16 mouse cellular contexts compared by ENCODE assay signal in genomic region chr2:156664993-156665518, GRCm38 (mm10). TPM values are rescaled to one million over a fixed set of nuclear protein-coding genes. Genes with fewer than 3 reads are reported as not detected.
DNase-seq lines count a peak whose midpoint lies in the region; ATAC-seq and TF ChIP-seq lines count a peak whose summit lies in the region.
"Had no signal": no experiment of that assay in that cellular context is flagged by ENCODE, and none has a peak within 500 bp of the region (broad histone marks: within the 10 kb centered on the region; RNA-seq: fewer than 3 reads in every experiment).

No protein-coding gene starts in this region.

- WGBS in lung, embryonic 15.5 days, result 49% methylated on average over 8 of the region's 8 CpGs
- WGBS in forebrain, embryonic 15.5 days, result 57% methylated on average over 8 of the region's 8 CpGs
- 41% methylated on average over 8 of the region's 8 CpGs for WGBS in olfactory bulb, adult 2 months

- no peak overlapping the region for H3K9ac ChIP-seq in lung, embryonic 15.5 days
- no peak overlapping the region for H3K9ac ChIP-seq in forebrain, embryonic 15.5 days (replicated peaks)
- H3K9ac ChIP-seq: heart, embryonic 15.5 days; hindbrain, embryonic 15.5 days; midbrain, embryonic 13.5 days had no signal

- no peak overlapping the region for H3K27ac ChIP-seq in lung, embryonic 15.5 days
- H3K27ac ChIP-seq in forebrain, embryonic 15.5 days (replicated peaks), result peak overlapping the region; percentile 83
- H3K27ac ChIP-seq in olfactory bulb, adult 2 months (ENCODE audit: insufficient read depth, low read depth, low read length), result peak overlapping the region; percentile 48
- H3K27ac ChIP-seq: heart, embryonic 15.5 days; hindbrain, embryonic 15.5 days; midbrain, embryonic 13.5 days had no signal

- H3K4me3 ChIP-seq in lung, embryonic 15.5 days, result no peak overlapping the region
- no peak overlapping the region for H3K4me3 ChIP-seq in forebrain, embryonic 15.5 days
- H3K4me3 ChIP-seq in olfactory bulb, adult 2 months (ENCODE audit: insufficient read depth, low read depth, low read length), result no peak overlapping the region
- H3K4me3 ChIP-seq: heart, embryonic 15.5 days; hindbrain, embryonic 15.5 days; midbrain, embryonic 13.5 days had no signal

- no peaks in the 10 kb centered on the region for H3K9me3 ChIP-seq in lung, embryonic 15.5 days
- no peaks in the 10 kb centered on the region for H3K9me3 ChIP-seq in forebrain, embryonic 15.5 days
- H3K9me3 ChIP-seq: heart, embryonic 15.5 days; hindbrain, embryonic 15.5 days; midbrain, embryonic 13.5 days had no signal

- no peak overlapping the region for H3K4me2 ChIP-seq in lung, embryonic 15.5 days
- H3K4me2 ChIP-seq in forebrain, embryonic 15.5 days (replicated peaks), result no peak overlapping the region
- H3K4me2 ChIP-seq: heart, embryonic 15.5 days; hindbrain, embryonic 15.5 days; midbrain, embryonic 13.5 days had no signal

- peak; percentile 41 for ATAC-seq in frontal cortex, adult (ENCODE audit: low TSS enrichment)
- 0 out of 2 replicates have a peak, but pooled peaks have one; percentile 8 for ATAC-seq in lung, embryonic 15.5 days (ENCODE audit: borderline replicate concordance, extremely low read depth, low FRiP score, low TSS enrichment)
- peak; percentile 11; the same call in 1 of the 2 replicates for ATAC-seq in forebrain, embryonic 15.5 days (replicated peaks)
- ATAC-seq in erythroblast, adult 5-6 weeks (replicated peaks; ENCODE audit: low FRiP score, poor library complexity, severe bottlenecking), result no peak

- no peaks in the 10 kb centered on the region for H3K36me3 ChIP-seq in lung, embryonic 15.5 days
- H3K36me3 ChIP-seq in forebrain, embryonic 15.5 days, result no peaks in the 10 kb centered on the region
- H3K36me3 ChIP-seq: heart, embryonic 15.5 days; hindbrain, embryonic 15.5 days; midbrain, embryonic 13.5 days had no signal

- no peaks in the 10 kb centered on the region for H3K4me1 ChIP-seq in lung, embryonic 15.5 days
- peaks cover 49% of the 10 kb centered on the region for H3K4me1 ChIP-seq in forebrain, embryonic 15.5 days
- H3K4me1 ChIP-seq in olfactory bulb, adult 2 months (ENCODE audit: control insufficient read depth, insufficient read depth, low read length), result peaks cover 65% of the 10 kb centered on the region
- H3K4me1 ChIP-seq: heart, embryonic 15.5 days had no signal

- no peak for TF ChIP-seq POLR2A in olfactory bulb, adult 2 months (IDR thresholded peaks at IDR 0.05; ENCODE audit: insufficient read depth, low read depth, low read length)

- H3K27me3 ChIP-seq in lung, embryonic 15.5 days, result no peaks in the 10 kb centered on the region
- no peaks in the 10 kb centered on the region for H3K27me3 ChIP-seq in forebrain, embryonic 15.5 days
- H3K27me3 ChIP-seq: hindbrain, embryonic 15.5 days; midbrain, embryonic 13.5 days had no signal

- TF ChIP-seq CTCF in olfactory bulb, adult 2 months (IDR thresholded peaks at IDR 0.05; ENCODE audit: insufficient read depth, low read depth, low read length), result no peak

- no peak for DNase-seq in frontal cortex, postnatal 25 days (ENCODE audit: low spot score in 2 of 2)
- DNase-seq in lung, postnatal 10 days, result no peak
- DNase-seq in heart, adult 11 months, result no peak
- DNase-seq: adrenal gland, adult 2 months; cerebellum, postnatal 25 days; kidney, adult 2 months; lung, postnatal 14 days; thymus, adult 18-20 months had no signal

RNA-seq across cellular contexts. Expression of gene Dlgap4, which starts 51.6 kb away (rescaled TPM):
- polyA plus RNA-seq in lung, embryonic 15.5 days (2015; fragmentation: Nextera tagmentation; extraction: Ambion mirVana), result 58.3 and 67.9 TPM in 2 replicates
- polyA plus RNA-seq in forebrain, embryonic 15.5 days (2015; fragmentation: Nextera tagmentation; extraction: Ambion mirVana), result 317 and 333 TPM in 2 replicates
- not detected in 2 replicates for polyA plus RNA-seq in olfactory bulb, adult 2 months (2012; ENCODE audit: insufficient read depth, insufficient read length, low replicate concordance, missing spikeins)
- total RNA-seq in erythroblast, adult 5-6 weeks (2015; ENCODE audit: low replicate concordance), result 8.2 and 8.3 TPM in 2 replicates
- total RNA-seq in erythroblast, adult 5-6 weeks (2017; ENCODE audit: low replicate concordance), result 3.8 and 9.0 TPM in 2 replicates
